Mouse (Mus musculus): ENCODE measurements around the gene Castor1. TPM values are rescaled to one million over a fixed set of nuclear protein-coding genes. Genes with fewer than 3 reads are reported as not detected.
"Not testable (repeated sequence)": the region's sequence is repeated elsewhere in the genome, so short reads cannot be mapped to it uniquely, and the experiment has no call there.

Gene Castor1
- polyA plus RNA-seq (2015; fragmentation: Nextera tagmentation; extraction: Ambion mirVana), result 6.7 and 13.3 TPM in 2 replicates

GRCm38 (mm10) chr11:4217914-4218629 is at the start of gene Castor1:
Gene Castor1 (plus strand): TSS chr11:4218225.
- Histone ChIP-seq H3K36me3 (peaks cover 17% of the 10 kb centered on the region), H3K4me2 (peak within 1 kb of the TSS; percentile 95), H3K9me3 (replicated peaks) (no peaks in the 10 kb centered on the region), H3K27ac (peak within 1 kb of the TSS; percentile 66), H3K9ac (peak within 1 kb of the TSS; percentile 64), H3K4me3 (peak within 1 kb of the TSS; percentile 59), H3K27me3 (peaks cover 5% of the 10 kb centered on the region), H3K4me1 (replicated peaks) (peaks cover 36% of the 10 kb centered on the region)
- WGBS, result 2% methylated on average over 52 of the region's 56 CpGs
- ATAC-seq (replicated peaks; ENCODE audit: insufficient number of reproducible peaks, insufficient read depth, low FRiP score, low read depth), result peak; percentile 80

GRCm38 (mm10) chr11:4174586-4174985 is 43.4 kb upstream of the Castor1 start:
- Histone ChIP-seq H3K9ac (no peak overlapping the region), H3K4me1 (replicated peaks) (peaks cover 12% of the 10 kb centered on the region), H3K36me3 (peaks cover 97% of the 10 kb centered on the region), H3K9me3 (replicated peaks) (no peaks in the 10 kb centered on the region), H3K4me3 (no peak overlapping the region), H3K4me2 (no peak overlapping the region), H3K27ac (no peak overlapping the region), H3K27me3 (no peaks in the 10 kb centered on the region)
- WGBS, result 83% methylated on average over 5 of the region's 5 CpGs
- no peak for ATAC-seq (replicated peaks; ENCODE audit: insufficient number of reproducible peaks, insufficient read depth, low FRiP score, low read depth)

GRCm38 (mm10) chr11:4177716-4178115 is 40.3 kb upstream of the Castor1 start:
- Histone ChIP-seq H3K36me3 (peaks cover 98% of the 10 kb centered on the region), H3K4me1 (replicated peaks) (peaks cover 15% of the 10 kb centered on the region), H3K27ac (peak overlapping the region; percentile 63), H3K9ac (no peak overlapping the region), H3K4me3 (no peak overlapping the region), H3K9me3 (replicated peaks) (no peaks in the 10 kb centered on the region), H3K27me3 (no peaks in the 10 kb centered on the region), H3K4me2 (no peak overlapping the region)
- 39% methylated on average over 4 of the region's 4 CpGs for WGBS
- ATAC-seq (replicated peaks; ENCODE audit: insufficient number of reproducible peaks, insufficient read depth, low FRiP score, low read depth), result peak; percentile 71

GRCm38 (mm10) chr11:4182061-4182460 is 36.0 kb upstream of the Castor1 start:
- Histone ChIP-seq H3K9me3 (replicated peaks) (no peaks in the 10 kb centered on the region), H3K9ac (no peak overlapping the region), H3K27me3 (no peaks in the 10 kb centered on the region), H3K4me3 (no peak overlapping the region), H3K4me1 (replicated peaks) (peaks cover 15% of the 10 kb centered on the region), H3K4me2 (no peak overlapping the region), H3K36me3 (peaks cover 62% of the 10 kb centered on the region), H3K27ac (no peak overlapping the region)
- ATAC-seq (replicated peaks; ENCODE audit: insufficient number of reproducible peaks, insufficient read depth, low FRiP score, low read depth), result no peak
- WGBS, result 16% methylated on average over 1 of the region's 1 CpGs

- no peaks in the 10 kb centered on the region for H3K27me3 ChIP-seq
- H3K27ac ChIP-seq, result 0 out of 2 replicates have a peak overlapping the region, but pooled peaks have one; percentile 17
- peaks cover 47% of the 10 kb centered on the region for H3K36me3 ChIP-seq
- ATAC-seq (replicated peaks; ENCODE audit: insufficient number of reproducible peaks, insufficient read depth, low FRiP score, low read depth), result no peak
- H3K4me1 ChIP-seq (replicated peaks), result peaks cover 16% of the 10 kb centered on the region
- no peak overlapping the region for H3K9ac ChIP-seq
- H3K9me3 ChIP-seq (replicated peaks), result no peaks in the 10 kb centered on the region
- no peak overlapping the region for H3K4me2 ChIP-seq
- H3K4me3 ChIP-seq, result no peak overlapping the region
Measured at GRCm38 (mm10) chr11:4183511-4183910, 34.5 kb upstream of the Castor1 start.

GRCm38 (mm10) chr11:4184251-4184952 is 33.6 kb upstream of the Castor1 start:
- H3K27ac ChIP-seq, result no peak overlapping the region
- no peak overlapping the region for H3K4me3 ChIP-seq
- H3K4me1 ChIP-seq (replicated peaks), result peaks cover 19% of the 10 kb centered on the region
- no peak overlapping the region for H3K9ac ChIP-seq
- 55% methylated on average over 4 of the region's 4 CpGs for WGBS
- H3K9me3 ChIP-seq (replicated peaks), result no peaks in the 10 kb centered on the region
- no peak for ATAC-seq (replicated peaks; ENCODE audit: insufficient number of reproducible peaks, insufficient read depth, low FRiP score, low read depth)
- H3K36me3 ChIP-seq, result peaks cover 38% of the 10 kb centered on the region
- no peaks in the 10 kb centered on the region for H3K27me3 ChIP-seq
- no peak overlapping the region for H3K4me2 ChIP-seq

- not testable (repeated sequence) for H3K27me3 ChIP-seq; H3K4me3 ChIP-seq; H3K9ac ChIP-seq; H3K9me3 ChIP-seq (replicated peaks); H3K27ac ChIP-seq; H3K4me2 ChIP-seq; ATAC-seq (replicated peaks; ENCODE audit: insufficient number of reproducible peaks, insufficient read depth, low FRiP score, low read depth)
- Histone ChIP-seq H3K36me3 (peaks cover 27% of the 10 kb centered on the region), H3K4me1 (replicated peaks) (peaks cover 24% of the 10 kb centered on the region)
- 90% methylated on average over 6 of the region's 6 CpGs for WGBS
Measured at GRCm38 (mm10) chr11:4185480-4185879, 32.5 kb upstream of the Castor1 start.

- H3K9ac ChIP-seq, result peak within 1 kb of the TSS; percentile 95
- no peaks in the 10 kb centered on the region for H3K27me3 ChIP-seq
- peaks cover 22% of the 10 kb centered on the region for H3K4me1 ChIP-seq (replicated peaks)
- H3K9me3 ChIP-seq (replicated peaks), result no peaks in the 10 kb centered on the region
- H3K27ac ChIP-seq, result peak within 1 kb of the TSS; percentile 55
- peaks cover 15% of the 10 kb centered on the region for H3K36me3 ChIP-seq
- ATAC-seq (replicated peaks; ENCODE audit: insufficient number of reproducible peaks, insufficient read depth, low FRiP score, low read depth), result peak; percentile 100
- under 1% methylated on average over 69 of the region's 71 CpGs for WGBS
- peak within 1 kb of the TSS; percentile 90 for H3K4me3 ChIP-seq
- peak within 1 kb of the TSS; percentile 88 for H3K4me2 ChIP-seq
Measured at GRCm38 (mm10) chr11:4186486-4187317, 31.3 kb upstream of the Castor1 start, which contains the start of gene Tbc1d10a. Gene Tbc1d10a (plus strand): TSS chr11:4186789.

- Histone ChIP-seq H3K9ac (peak overlapping the region; percentile 95), H3K27ac (no peak overlapping the region), H3K4me2 (peak overlapping the region; percentile 88), H3K36me3 (peaks cover 9% of the 10 kb centered on the region), H3K4me3 (peak overlapping the region; percentile 90), H3K9me3 (replicated peaks) (no peaks in the 10 kb centered on the region), H3K4me1 (replicated peaks) (peaks cover 24% of the 10 kb centered on the region), H3K27me3 (no peaks in the 10 kb centered on the region)
- no peak for ATAC-seq (replicated peaks; ENCODE audit: insufficient number of reproducible peaks, insufficient read depth, low FRiP score, low read depth)
- WGBS, result 16% methylated on average over 9 of the region's 9 CpGs
Measured at GRCm38 (mm10) chr11:4187318-4187700, 30.7 kb upstream of the Castor1 start.

GRCm38 (mm10) chr11:4189182-4189581 is 28.8 kb upstream of the Castor1 start:
- no peak for ATAC-seq (replicated peaks; ENCODE audit: insufficient number of reproducible peaks, insufficient read depth, low FRiP score, low read depth)
- H3K4me2 ChIP-seq, result no peak overlapping the region
- H3K9ac ChIP-seq, result no peak overlapping the region
- H3K36me3 ChIP-seq, result no peaks in the 10 kb centered on the region
- H3K27me3 ChIP-seq, result no peaks in the 10 kb centered on the region
- peaks cover 30% of the 10 kb centered on the region for H3K4me1 ChIP-seq (replicated peaks)
- H3K27ac ChIP-seq, result no peak overlapping the region
- WGBS, result 78% methylated on average over 6 of the region's 6 CpGs
- H3K4me3 ChIP-seq, result no peak overlapping the region
- no peaks in the 10 kb centered on the region for H3K9me3 ChIP-seq (replicated peaks)

- H3K4me1 ChIP-seq (replicated peaks), result peaks cover 31% of the 10 kb centered on the region
- H3K27ac ChIP-seq, result no peak overlapping the region; the same call in 1 of the 2 replicates
- WGBS, result 76% methylated on average over 3 of the region's 3 CpGs
- no peaks in the 10 kb centered on the region for H3K27me3 ChIP-seq
- no peaks in the 10 kb centered on the region for H3K36me3 ChIP-seq
- no peaks in the 10 kb centered on the region for H3K9me3 ChIP-seq (replicated peaks)
- no peak overlapping the region for H3K4me3 ChIP-seq
- H3K9ac ChIP-seq, result no peak overlapping the region
- no peak for ATAC-seq (replicated peaks; ENCODE audit: insufficient number of reproducible peaks, insufficient read depth, low FRiP score, low read depth)
- no peak overlapping the region for H3K4me2 ChIP-seq
Measured at GRCm38 (mm10) chr11:4190677-4191076, 27.3 kb upstream of the Castor1 start.

Data from heart, embryonic 15.5 days (tissue).